Mouse (Mus musculus) myocyte (in vitro differentiated cells): Measurements from ENCODE around the gene Fam71a. TPM values are rescaled to one million over a fixed set of nuclear protein-coding genes. Genes with fewer than 3 reads are reported as not detected.

Source experiments
- H3K27me3 ChIP-seq: one replicate; pipeline ENCODE4 v1.6.1; 2011; ENCODE audit not compliant: control insufficient read depth, insufficient read depth, insufficient read length
- H3K36me3 ChIP-seq: one replicate; pipeline ENCODE4 v1.6.1; 2011; ENCODE audit not compliant: control insufficient read depth, insufficient read depth
- H3K4me2 ChIP-seq: one replicate; pipeline ENCODE4 v1.6.1; 2011; ENCODE audit warnings: low read depth, control low read depth
- H3K4me3 ChIP-seq: one replicate; pipeline ENCODE4 v1.5.1; 2011; ENCODE audit warnings: mild to moderate bottlenecking, control low read depth, moderate library complexity
- H3K79me2 ChIP-seq: one replicate; pipeline ENCODE4 v1.6.1; 2011; ENCODE audit not compliant: control insufficient read depth, insufficient read depth
- H3ac ChIP-seq: one replicate; pipeline ENCODE4 v1.6.1; 2011; ENCODE audit not compliant: control insufficient read depth, insufficient read length
- CEBPB ChIP-seq: IDR thresholded peaks from 2 replicates; pipeline ENCODE4 v1.6.1; 2011; ENCODE audit warnings: mild to moderate bottlenecking, moderate library complexity; ENCODE audit not compliant: poor library complexity, insufficient read depth, severe bottlenecking
- E2F4 ChIP-seq: IDR thresholded peaks from one replicate; pipeline ENCODE4 v1.6.1; 2011; ENCODE audit warnings: mild to moderate bottlenecking, control low read depth, moderate library complexity; ENCODE audit not compliant: insufficient read depth
- MAX ChIP-seq: IDR thresholded peaks from one replicate; pipeline ENCODE4 v1.6.1; 2011; ENCODE audit warnings: low read depth, mild to moderate bottlenecking, control low read depth
- MYOD1 ChIP-seq, 3 experiments: IDR thresholded peaks; one replicate each; pipeline ENCODE4 v1.6.1; 2011; ENCODE audit warnings: control low read depth in 2 of 3, low read depth in 2 of 3, mild to moderate bottlenecking in 2 of 3, moderate library complexity in 1 of 3; ENCODE audit not compliant: insufficient read length in 2 of 3, control insufficient read depth in 1 of 3
- MYOG ChIP-seq, 3 experiments: IDR thresholded peaks; one replicate each; pipeline ENCODE4 v1.6.1; 2011; ENCODE audit warnings: control low read depth in 2 of 3, low read depth in 2 of 3, mild to moderate bottlenecking in 2 of 3; ENCODE audit not compliant: insufficient read length in 2 of 3, control insufficient read depth in 1 of 3, insufficient read depth in 1 of 3
- POLR2A ChIP-seq: IDR thresholded peaks from one replicate; pipeline ENCODE4 v1.6.1; 2011; ENCODE audit warnings: low read depth, mild to moderate bottlenecking, control low read depth, moderate library complexity; ENCODE audit not compliant: insufficient read length
- POLR2AphosphoS2 ChIP-seq: IDR thresholded peaks from one replicate; pipeline ENCODE4 v1.6.1; 2011; ENCODE audit warnings: low read depth, control low read depth; ENCODE audit not compliant: insufficient read length
- REST ChIP-seq: IDR thresholded peaks from one replicate; pipeline ENCODE4 v1.6.1; 2011; ENCODE audit warnings: mild to moderate bottlenecking, control low read depth, moderate library complexity; ENCODE audit not compliant: insufficient read depth, insufficient read length
- SRF ChIP-seq: IDR thresholded peaks from one replicate; pipeline ENCODE4 v1.6.1; 2011; ENCODE audit warnings: low read depth; ENCODE audit not compliant: control insufficient read depth, insufficient read length
- TCF12 ChIP-seq: IDR thresholded peaks from one replicate; pipeline ENCODE4 v1.6.1; 2011; ENCODE audit warnings: mild to moderate bottlenecking, control low read depth; ENCODE audit not compliant: poor library complexity, insufficient read depth, severe bottlenecking
- TCF3 ChIP-seq: IDR thresholded peaks from one replicate; pipeline ENCODE4 v1.6.1; 2011; ENCODE audit warnings: low read depth, control low read depth; ENCODE audit not compliant: insufficient read length
- USF1 ChIP-seq: IDR thresholded peaks from one replicate; pipeline ENCODE4 v1.6.1; 2011; ENCODE audit warnings: low read depth, mild to moderate bottlenecking, control low read depth, moderate library complexity
- polyA plus RNA-seq: library from polyadenylated mRNA; unstranded; fragments of >200 nt; fragmentation: generic; extraction: Trizol; gene quantifications from one replicate; pipeline ENCODE4 v1.2.1, GENCODE M21; 2012; ENCODE audit warnings: missing spikeins

Fam71a gene
- polyA plus RNA-seq, 1 experiment: not detected

DNA sequence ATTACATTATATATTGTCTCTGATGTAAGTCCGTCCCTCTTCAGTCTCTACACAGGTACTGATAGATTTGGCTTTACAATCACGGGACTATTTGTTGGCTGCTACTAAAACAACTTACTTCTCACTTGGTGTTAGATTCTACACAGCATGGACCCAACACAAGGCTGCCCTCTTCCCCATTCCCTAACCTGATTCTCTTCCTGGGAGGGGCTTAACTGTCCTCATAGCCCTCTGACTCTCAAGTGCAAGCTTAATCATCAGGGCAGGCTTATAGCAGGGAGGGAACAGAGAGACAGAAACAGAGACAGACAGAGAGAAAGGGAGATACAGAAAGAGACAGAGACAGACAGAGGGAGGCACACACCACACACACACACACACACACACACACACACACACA is 32.9 kb downstream of the Fam71a start:
- no peak for TF ChIP-seq MYOD1 (IDR thresholded peaks at IDR 0.05; ENCODE audit: control insufficient read depth in 1 of 3, insufficient read length in 2 of 3, low read depth in 2 of 3)
- no peak for TF ChIP-seq TCF12
- TF ChIP-seq POLR2AphosphoS2: no peak
- TF ChIP-seq USF1: no peak
- no peak for TF ChIP-seq TCF3
- no peak for TF ChIP-seq MYOG (IDR thresholded peaks at IDR 0.05; ENCODE audit: control insufficient read depth in 1 of 3, insufficient read depth in 1 of 3, insufficient read length in 2 of 3, low read depth in 2 of 3)
- TF ChIP-seq CEBPB: no peak
- no peak for TF ChIP-seq E2F4
- no peak for TF ChIP-seq SRF
- TF ChIP-seq POLR2A: no peak
- no peak for TF ChIP-seq MAX
- no peak for TF ChIP-seq REST
- Histone ChIP-seq H3ac (no peak overlapping the region), H3K4me3 (no peak overlapping the region), H3K27me3 (peaks cover 39% of the 10 kb centered on the region), H3K36me3 (no peaks in the 10 kb centered on the region), H3K79me2 (no peaks in the 10 kb centered on the region), H3K4me2 (no peak overlapping the region)

DNA sequence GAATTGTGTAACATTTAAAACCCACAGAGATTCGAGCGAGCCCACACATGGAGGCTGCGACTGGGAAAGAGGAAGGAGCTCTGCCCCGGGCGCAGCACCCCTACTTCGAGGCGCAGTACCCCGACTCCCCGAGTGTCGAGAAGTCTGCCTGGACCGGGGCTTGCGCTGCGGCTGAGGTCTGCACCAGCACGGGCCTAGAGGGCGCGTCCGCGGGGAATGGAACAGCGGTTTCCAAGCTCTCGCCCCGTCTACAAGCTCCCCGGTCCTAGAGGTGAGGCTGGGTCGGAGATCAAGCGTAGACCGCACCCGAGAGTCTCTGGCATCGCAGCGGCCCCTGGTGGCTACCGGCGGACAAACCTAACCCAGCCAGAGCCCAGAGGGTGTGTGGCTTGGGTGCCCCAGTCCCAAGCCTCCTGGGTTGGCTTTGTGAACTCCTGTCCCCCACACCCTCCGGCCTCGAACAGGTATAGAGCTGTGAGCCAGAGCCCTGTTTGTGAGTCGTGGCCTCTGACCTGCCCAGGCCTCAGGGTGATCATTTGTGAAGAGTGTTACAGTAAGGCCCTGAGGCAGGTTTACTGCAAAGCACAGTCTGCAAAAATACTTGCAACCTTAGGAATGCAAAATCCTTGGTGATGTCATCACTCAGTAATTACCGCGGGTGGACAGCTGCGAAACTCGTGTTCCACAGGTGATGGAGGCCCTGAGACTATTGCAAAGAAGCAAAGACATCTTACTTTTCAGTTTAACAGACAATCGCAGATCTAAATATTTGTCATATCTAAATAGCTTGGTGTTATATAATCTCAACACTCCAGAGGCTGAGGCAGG is 38.6 kb downstream of the Fam71a start:
- no peak overlapping the region for H3K4me3 ChIP-seq
- TF ChIP-seq MAX (no peak), MYOD1 (IDR thresholded peaks at IDR 0.05; ENCODE audit: control insufficient read depth in 1 of 3, insufficient read length in 2 of 3, low read depth in 2 of 3) (peak in 2 of 3 experiments; percentile 35 to 41)

DNA sequence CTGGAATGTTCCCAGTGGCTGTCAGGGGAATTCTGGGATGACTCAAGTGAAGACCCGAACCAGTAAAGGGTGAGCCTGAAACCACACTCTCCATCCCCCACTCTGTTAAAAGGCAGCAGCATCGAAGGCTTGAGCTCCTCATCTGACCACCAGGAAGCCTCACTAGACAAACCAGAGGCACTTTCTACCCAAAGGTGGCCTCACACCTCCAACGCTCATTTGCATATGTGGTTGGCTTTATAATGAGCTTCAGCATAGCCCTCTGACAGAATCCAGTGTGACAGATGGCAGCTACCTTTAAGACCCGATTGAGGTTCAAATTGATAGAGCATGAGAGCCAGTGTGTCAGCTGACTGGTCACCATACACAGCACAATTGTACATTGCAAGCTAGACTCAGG is 40.3 kb downstream of the Fam71a start:
- Histone ChIP-seq H3ac (no peak overlapping the region), H3K4me2 (no peak overlapping the region), H3K36me3 (no peaks in the 10 kb centered on the region), H3K27me3 (peaks cover 4% of the 10 kb centered on the region), H3K4me3 (no peak overlapping the region), H3K79me2 (no peaks in the 10 kb centered on the region)
- no peak for TF ChIP-seq TCF12

More for the DNA sequence above, 38.6 kb downstream of the Fam71a start:
- H3K4me2 ChIP-seq: no peak overlapping the region
- H3K79me2 ChIP-seq: no peaks in the 10 kb centered on the region
- H3ac ChIP-seq: no peak overlapping the region
- H3K36me3 ChIP-seq: no peaks in the 10 kb centered on the region
- H3K27me3 ChIP-seq: peaks cover 4% of the 10 kb centered on the region

DNA sequence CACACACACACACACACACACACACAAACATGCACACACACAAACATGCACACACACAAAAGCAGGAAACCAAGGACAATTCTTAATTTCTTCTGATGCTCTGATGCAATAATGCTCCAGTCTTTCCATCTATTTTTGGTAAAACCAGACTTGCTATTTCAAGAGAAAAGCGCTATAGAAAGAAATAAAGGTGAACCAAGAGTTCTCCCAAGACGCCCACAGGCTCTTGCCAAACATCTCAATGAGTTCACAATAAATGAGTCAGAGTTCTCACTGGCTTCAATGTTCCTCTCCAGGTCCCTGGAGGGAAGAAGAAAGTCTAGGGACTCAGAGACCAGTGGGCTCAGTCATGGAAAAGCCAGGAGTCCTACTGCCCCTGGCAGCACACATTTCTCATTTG is 40.9 kb downstream of the Fam71a start:
- Histone ChIP-seq H3K79me2 (no peaks in the 10 kb centered on the region), H3K4me3 (no peak overlapping the region), H3K36me3 (no peaks in the 10 kb centered on the region), H3ac (no peak overlapping the region), H3K4me2 (peak overlapping the region; percentile 3), H3K27me3 (peaks cover 4% of the 10 kb centered on the region)
- TF ChIP-seq TCF12: no peak
- TF ChIP-seq CEBPB: peak; percentile 31; the same call in 1 of the 2 replicates

DNA sequence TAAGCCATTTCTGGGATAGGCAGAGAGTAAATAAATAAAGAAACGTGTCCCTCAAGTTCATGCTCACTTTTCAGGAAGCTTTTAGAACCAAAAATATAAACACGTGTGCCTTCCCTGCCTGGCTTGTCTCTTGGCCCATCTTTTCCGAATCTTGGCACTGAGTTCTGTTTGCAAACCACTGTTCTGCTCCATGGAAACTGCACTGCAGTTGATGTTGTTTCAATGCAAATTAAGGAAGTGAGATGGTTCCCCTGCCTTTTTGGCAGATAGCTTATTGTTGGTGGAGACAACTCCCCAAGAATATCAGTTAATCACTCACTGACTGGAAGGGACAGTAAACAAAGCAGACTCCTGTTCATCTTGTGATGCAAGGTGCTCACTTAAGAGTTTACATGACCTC is 41.9 kb downstream of the Fam71a start:
- Histone ChIP-seq H3K4me2 (no peak overlapping the region), H3K4me3 (no peak overlapping the region), H3K79me2 (no peaks in the 10 kb centered on the region), H3K36me3 (no peaks in the 10 kb centered on the region), H3K27me3 (peaks cover 4% of the 10 kb centered on the region), H3ac (no peak overlapping the region)
- no peak for TF ChIP-seq MYOG (IDR thresholded peaks at IDR 0.05; ENCODE audit: control insufficient read depth in 1 of 3, insufficient read depth in 1 of 3, insufficient read length in 2 of 3, low read depth in 2 of 3)
- TF ChIP-seq E2F4: no peak
- TF ChIP-seq TCF3: no peak
- no peak for TF ChIP-seq TCF12
- TF ChIP-seq USF1: no peak
- TF ChIP-seq MAX: no peak
- TF ChIP-seq REST: no peak
- no peak for TF ChIP-seq MYOD1 (IDR thresholded peaks at IDR 0.05; ENCODE audit: control insufficient read depth in 1 of 3, insufficient read length in 2 of 3, low read depth in 2 of 3)
- no peak for TF ChIP-seq POLR2AphosphoS2
- TF ChIP-seq POLR2A: no peak
- TF ChIP-seq SRF: no peak
- TF ChIP-seq CEBPB: no peak
